Mouse (Mus musculus): Measurements from ENCODE around the gene Idh1.
"Not testable (repeated sequence)": the region's sequence is repeated elsewhere in the genome, so short reads cannot be mapped to it uniquely, and the experiment has no call there.

Gene Idh1

GRCm38 (mm10) chr1:65186287-65187073 is at the start of gene Idh1, which contains the start of gene Pikfyve:
TSS of gene Idh1 (minus strand) at chr1:65186500.
TSS of gene Pikfyve (plus strand) at chr1:65186683.
- DNase-seq, result peak; percentile 97

GRCm38 (mm10) chr1:65230566-65230965 is 44.3 kb upstream of the Idh1 start:
- DNase-seq, result no peak

GRCm38 (mm10) chr1:65229768-65230167 is 43.5 kb upstream of the Idh1 start:
- DNase-seq, result not testable (repeated sequence)

- DNase-seq, result no peak
Observed at GRCm38 (mm10) chr1:65227681-65228080, 41.4 kb upstream of the Idh1 start.

- DNase-seq, result no peak
Observed at GRCm38 (mm10) chr1:65223654-65224053, 37.4 kb upstream of the Idh1 start.

- DNase-seq, result no peak
Observed at GRCm38 (mm10) chr1:65217972-65218371, 31.7 kb upstream of the Idh1 start.

GRCm38 (mm10) chr1:65217567-65217966 is 31.3 kb upstream of the Idh1 start:
- DNase-seq, result no peak

GRCm38 (mm10) chr1:65213214-65213613 is 26.9 kb upstream of the Idh1 start:
- no peak for DNase-seq

- DNase-seq, result no peak
Observed at GRCm38 (mm10) chr1:65204299-65204698, 18.0 kb upstream of the Idh1 start.

GRCm38 (mm10) chr1:65198861-65199260 is 12.6 kb upstream of the Idh1 start:
- no peak for DNase-seq

GRCm38 (mm10) chr1:65198425-65198824 is 12.1 kb upstream of the Idh1 start:
- no peak for DNase-seq

GRCm38 (mm10) chr1:65193226-65193625 is 6.9 kb upstream of the Idh1 start:
- DNase-seq, result no peak

- no peak for DNase-seq
Observed at GRCm38 (mm10) chr1:65190172-65190571, 3.9 kb upstream of the Idh1 start.

GRCm38 (mm10) chr1:65187074-65187430 is 752 bp upstream of the Idh1 start:
- no peak for DNase-seq

GRCm38 (mm10) chr1:65185524-65186205 is 635 bp downstream of the Idh1 start:
- DNase-seq, result peak; percentile 22

- no peak for DNase-seq
Observed at GRCm38 (mm10) chr1:65185011-65185410, 1.3 kb downstream of the Idh1 start.

GRCm38 (mm10) chr1:65183994-65184393 is 2.3 kb downstream of the Idh1 start:
- no peak for DNase-seq

- DNase-seq, result no peak
Observed at GRCm38 (mm10) chr1:65181459-65181858, 4.8 kb downstream of the Idh1 start.

GRCm38 (mm10) chr1:65179634-65180249 is 6.6 kb downstream of the Idh1 start:
- DNase-seq, result peak; percentile 79

GRCm38 (mm10) chr1:65178902-65179432 is 7.3 kb downstream of the Idh1 start:
- DNase-seq, result peak; percentile 99

- DNase-seq, result peak; percentile 96
Observed at GRCm38 (mm10) chr1:65178126-65178901, 8.0 kb downstream of the Idh1 start.

GRCm38 (mm10) chr1:65177452-65177851 is 8.8 kb downstream of the Idh1 start:
- no peak for DNase-seq

GRCm38 (mm10) chr1:65176912-65177311 is 9.4 kb downstream of the Idh1 start:
- no peak for DNase-seq
